Mouse (Mus musculus) urinary bladder, postnatal 0 days (tissue): ENCODE results near the gene Gm10471. TPM values are rescaled to one million over a fixed set of nuclear protein-coding genes. Genes with fewer than 3 reads are reported as not detected.

Experiments
- polyA plus RNA-seq: library from polyadenylated mRNA; unstranded; fragments of >200 nt; fragmentation: Nextera tagmentation; extraction: Ambion mirVana; gene quantifications from 2 replicates; pipeline ENCODE4 v1.2.1, GENCODE M21; 2015

The Gm10471 gene
- 0.06 and 0.10 TPM in 2 replicates for polyA plus RNA-seq

GRCm38 (mm10) chr5:26089191-26089590 is at the start of gene Gm10471:
TSS of gene Gm10471 (minus strand) at chr5:26089291.

DNA sequence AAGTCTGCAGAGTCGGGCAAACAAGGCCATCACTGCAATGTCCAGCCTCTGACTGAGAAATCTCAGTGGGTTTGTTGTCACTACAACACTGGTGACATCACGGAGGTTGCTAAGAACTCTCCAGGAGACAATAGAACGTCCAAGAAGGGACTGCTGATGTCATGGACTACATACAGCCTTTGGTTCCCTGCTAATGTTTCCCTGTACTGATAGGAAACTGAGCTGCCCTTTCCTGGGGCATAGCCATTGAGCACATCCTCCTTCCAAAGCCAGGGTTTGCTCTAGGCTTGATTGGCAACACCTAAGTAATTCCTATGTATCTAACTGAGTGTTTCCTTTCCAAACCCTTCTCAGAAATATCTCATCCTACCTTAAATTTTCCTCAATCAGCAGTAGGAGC is 32.2 kb upstream of the Gm10471 start, which contains the start of gene Gm10220:
Gene Gm10220 (minus strand): TSS at position 101 of the 400 bp plus-strand sequence.

DNA sequence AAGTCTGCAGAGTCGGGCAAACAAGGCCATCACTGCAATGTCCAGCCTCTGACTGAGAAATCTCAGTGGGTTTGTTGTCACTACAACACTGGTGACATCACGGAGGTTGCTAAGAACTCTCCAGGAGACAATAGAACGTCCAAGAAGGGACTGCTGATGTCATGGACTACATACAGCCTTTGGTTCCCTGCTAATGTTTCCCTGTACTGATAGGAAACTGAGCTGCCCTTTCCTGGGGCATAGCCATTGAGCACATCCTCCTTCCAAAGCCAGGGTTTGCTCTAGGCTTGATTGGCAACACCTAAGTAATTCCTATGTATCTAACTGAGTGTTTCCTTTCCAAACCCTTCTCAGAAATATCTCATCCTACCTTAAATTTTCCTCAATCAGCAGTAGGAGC is 16.2 kb upstream of the Gm10471 start, which contains the start of gene 5031410I06Rik:
Gene 5031410I06Rik (minus strand): TSS at position 101 of the 400 bp plus-strand sequence.

DNA sequence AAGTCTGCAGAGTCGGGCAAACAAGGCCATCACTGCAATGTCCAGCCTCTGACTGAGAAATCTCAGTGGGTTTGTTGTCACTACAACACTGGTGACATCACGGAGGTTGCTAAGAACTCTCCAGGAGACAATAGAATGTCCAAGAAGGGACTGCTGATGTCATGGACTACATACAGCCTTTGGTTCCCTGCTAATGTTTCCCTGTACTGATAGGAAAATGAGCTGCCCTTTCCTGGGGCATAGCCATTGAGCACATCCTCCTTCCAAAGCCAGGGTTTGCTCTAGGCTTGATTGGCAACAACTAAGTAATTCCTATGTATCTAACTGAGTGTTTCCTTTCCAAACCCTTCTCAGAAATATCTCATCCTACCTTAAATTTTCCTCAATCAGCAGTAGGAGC is 30.6 kb downstream of the Gm10471 start, which contains the start of gene Gm7347:
Gene Gm7347 (minus strand): TSS at position 101 of the 400 bp plus-strand sequence.

GRCm38 (mm10) chr5:26039458-26039857 is 49.6 kb downstream of the Gm10471 start, which contains the start of gene Speer4a:
TSS of gene Speer4a (minus strand) at chr5:26039558.

Other genes starting within 250 kb of the Gm10471 start
- gene Gm21663, start 146.9 kb downstream of the Gm10471 start, polyA plus RNA-seq = 0.16 and 0.18 TPM in 2 replicates
- gene Gm21671, start 134.9 kb downstream of the Gm10471 start, polyA plus RNA-seq = 0.11 and 0.23 TPM in 2 replicates
- 0.06 and 0.25 TPM in 2 replicates for gene Gm21680, start 116.6 kb downstream of the Gm10471 start, polyA plus RNA-seq
- 0.12 and 0.31 TPM in 2 replicates for gene Gm21698, start 100.6 kb downstream of the Gm10471 start, polyA plus RNA-seq
- 0.12 and 0.17 TPM in 2 replicates for gene Gm1979, start 84.5 kb downstream of the Gm10471 start, polyA plus RNA-seq
- 0.12 TPM in 1 of 2 replicates, not detected in the other for gene Gm5862, start 66.4 kb downstream of the Gm10471 start, polyA plus RNA-seq
- 0.13 and 0.42 TPM in 2 replicates for gene Speer4a, start 49.7 kb downstream of the Gm10471 start, polyA plus RNA-seq
- 0.06 and 0.27 TPM in 2 replicates for gene Gm7347, start 30.7 kb downstream of the Gm10471 start, polyA plus RNA-seq
- 0.08 TPM in 1 of 2 replicates, not detected in the other for gene 5031410I06Rik, start 16.1 kb upstream of the Gm10471 start, polyA plus RNA-seq
- gene Gm10220, start 32.1 kb upstream of the Gm10471 start, polyA plus RNA-seq = 0.14 and 0.30 TPM in 2 replicates
- gene Gm7361, start 168.4 kb upstream of the Gm10471 start, polyA plus RNA-seq = 0.16 and 0.22 TPM in 2 replicates